Mouse (Mus musculus): ENCODE measurements around the gene Ccdc183. TPM values are rescaled to one million over a fixed set of nuclear protein-coding genes. Genes with fewer than 3 reads are reported as not detected.

The Ccdc183 gene
- polyA plus RNA-seq, 1 experiment from 2014 or later = 0.18 TPM

GRCm38 (mm10) chr2:25565741-25566140, 51.7 kb downstream of the Ccdc183 start:
- ATAC-seq (ENCODE audit: insufficient number of reproducible peaks, insufficient read depth, low FRiP score, low TSS enrichment, low read depth) = no peak

GRCm38 (mm10) chr2:25561946-25562345, 55.5 kb downstream of the Ccdc183 start:
- no peak overlapping the region for H3K9ac ChIP-seq (replicated peaks)
- no peak overlapping the region for H3K27ac ChIP-seq
- peaks cover 75% of the 10 kb centered on the region for H3K36me3 ChIP-seq
- ATAC-seq (ENCODE audit: insufficient number of reproducible peaks, insufficient read depth, low FRiP score, low TSS enrichment, low read depth) = no peak
- no peaks in the 10 kb centered on the region for H3K27me3 ChIP-seq
- no peak overlapping the region for H3K4me3 ChIP-seq (replicated peaks)
- H3K9me3 ChIP-seq = no peaks in the 10 kb centered on the region
- no peak overlapping the region for H3K4me2 ChIP-seq
- H3K4me1 ChIP-seq (replicated peaks) = peaks cover 14% of the 10 kb centered on the region
- 82% methylated on average over 9 of the region's 9 CpGs for WGBS

More at GRCm38 (mm10) chr2:25565741-25566140, 51.7 kb downstream of the Ccdc183 start:
- Histone ChIP-seq H3K4me2 (no peak overlapping the region), H3K9me3 (no peaks in the 10 kb centered on the region), H3K4me3 (replicated peaks) (no peak overlapping the region), H3K9ac (replicated peaks) (no peak overlapping the region), H3K4me1 (replicated peaks) (no peaks in the 10 kb centered on the region), H3K36me3 (peaks cover 100% of the 10 kb centered on the region), H3K27me3 (no peaks in the 10 kb centered on the region), H3K27ac (no peak overlapping the region)
- 86% methylated on average over 8 of the region's 8 CpGs for WGBS

- peaks cover 18% of the 10 kb centered on the region for H3K4me1 ChIP-seq (replicated peaks)
- no peaks in the 10 kb centered on the region for H3K9me3 ChIP-seq
- no peak overlapping the region for H3K27ac ChIP-seq
- no peak for ATAC-seq (ENCODE audit: insufficient number of reproducible peaks, insufficient read depth, low FRiP score, low TSS enrichment, low read depth)
- 83% methylated on average over 8 of the region's 8 CpGs for WGBS
- no peak overlapping the region for H3K4me2 ChIP-seq
- peaks cover 61% of the 10 kb centered on the region for H3K36me3 ChIP-seq
- no peak overlapping the region for H3K9ac ChIP-seq (replicated peaks)
- H3K4me3 ChIP-seq (replicated peaks) = no peak overlapping the region
- H3K27me3 ChIP-seq = no peaks in the 10 kb centered on the region
Observed at GRCm38 (mm10) chr2:25560551-25560950, 56.9 kb downstream of the Ccdc183 start.

GRCm38 (mm10) chr2:25558774-25559173, 58.7 kb downstream of the Ccdc183 start:
- 49% methylated on average over 6 of the region's 6 CpGs for WGBS
- Histone ChIP-seq H3K9ac (replicated peaks) (peak overlapping the region; percentile 91), H3K27ac (peak overlapping the region; percentile 79; the same call in 1 of the 2 replicates), H3K27me3 (no peaks in the 10 kb centered on the region), H3K4me1 (replicated peaks) (peaks cover 18% of the 10 kb centered on the region), H3K4me3 (replicated peaks) (peak overlapping the region; percentile 96), H3K36me3 (peaks cover 43% of the 10 kb centered on the region), H3K4me2 (peak overlapping the region; percentile 97), H3K9me3 (no peaks in the 10 kb centered on the region)
- ATAC-seq (ENCODE audit: insufficient number of reproducible peaks, insufficient read depth, low FRiP score, low TSS enrichment, low read depth) = no peak

Other genes with a start within 250 kb of the Ccdc183 start
- gene Sapcd2, start 245.4 kb downstream of the Ccdc183 start, polyA plus RNA-seq (2016; fragmentation: Nextera tagmentation; extraction: Ambion mirVana) = 63.4 and 69.0 TPM in 2 replicates
- gene Entpd2, start 221.8 kb downstream of the Ccdc183 start, polyA plus RNA-seq (2016; fragmentation: Nextera tagmentation; extraction: Ambion mirVana) = 0.15 and 0.31 TPM in 2 replicates
- 10.9 and 12.6 TPM in 2 replicates for gene Npdc1, start 218.3 kb downstream of the Ccdc183 start, polyA plus RNA-seq (2016; fragmentation: Nextera tagmentation; extraction: Ambion mirVana)
- not detected in 2 replicates for gene Fut7, start 194.4 kb downstream of the Ccdc183 start, polyA plus RNA-seq (2016; fragmentation: Nextera tagmentation; extraction: Ambion mirVana)
- gene Abca2, start 189.0 kb downstream of the Ccdc183 start, polyA plus RNA-seq (2016; fragmentation: Nextera tagmentation; extraction: Ambion mirVana) = 3.5 and 5.3 TPM in 2 replicates
- gene Clic3, start 160.8 kb downstream of the Ccdc183 start, polyA plus RNA-seq (2016; fragmentation: Nextera tagmentation; extraction: Ambion mirVana) = 0.68 and 1.0 TPM in 2 replicates
- 23.2 and 23.6 TPM in 2 replicates for gene Paxx, start 156.6 kb downstream of the Ccdc183 start, polyA plus RNA-seq (2016; fragmentation: Nextera tagmentation; extraction: Ambion mirVana)
- 0.35 and 0.50 TPM in 2 replicates for gene Ptgds, start 147.6 kb downstream of the Ccdc183 start, polyA plus RNA-seq (2016; fragmentation: Nextera tagmentation; extraction: Ambion mirVana)
- not detected in 2 replicates for gene Lcn12, start 123.8 kb downstream of the Ccdc183 start, polyA plus RNA-seq (2016; fragmentation: Nextera tagmentation; extraction: Ambion mirVana)
- 68.4 and 76.8 TPM in 2 replicates for gene Fbxw5, start 116.9 kb downstream of the Ccdc183 start, polyA plus RNA-seq (2016; fragmentation: Nextera tagmentation; extraction: Ambion mirVana)
- gene C8g, start 116.0 kb downstream of the Ccdc183 start, polyA plus RNA-seq (2016; fragmentation: Nextera tagmentation; extraction: Ambion mirVana) = 4.0 and 6.1 TPM in 2 replicates
- gene Traf2, start 70.7 kb downstream of the Ccdc183 start, polyA plus RNA-seq (2016; fragmentation: Nextera tagmentation; extraction: Ambion mirVana) = 36.9 and 39.2 TPM in 2 replicates
- gene Edf1, start 59.8 kb downstream of the Ccdc183 start, polyA plus RNA-seq (2016; fragmentation: Nextera tagmentation; extraction: Ambion mirVana) = 320 and 329 TPM in 2 replicates
- 2.3 and 3.0 TPM in 2 replicates for gene Mamdc4, start 42.8 kb downstream of the Ccdc183 start, polyA plus RNA-seq (2016; fragmentation: Nextera tagmentation; extraction: Ambion mirVana)
- 183 and 184 TPM in 2 replicates for gene Phpt1, start 42.5 kb downstream of the Ccdc183 start, polyA plus RNA-seq (2016; fragmentation: Nextera tagmentation; extraction: Ambion mirVana)
- 0.08 and 0.23 TPM in 2 replicates for gene Ajm1, start 35.9 kb downstream of the Ccdc183 start, polyA plus RNA-seq (2016; fragmentation: Nextera tagmentation; extraction: Ambion mirVana)
- gene Rabl6, start 9.2 kb downstream of the Ccdc183 start, polyA plus RNA-seq (2016; fragmentation: Nextera tagmentation; extraction: Ambion mirVana) = 81.3 and 83.0 TPM in 2 replicates
- 21.9 and 22.6 TPM in 2 replicates for gene Tmem141, start 4.3 kb upstream of the Ccdc183 start, polyA plus RNA-seq (2016; fragmentation: Nextera tagmentation; extraction: Ambion mirVana)
- gene Fcna, start 10.4 kb upstream of the Ccdc183 start, polyA plus RNA-seq (2016; fragmentation: Nextera tagmentation; extraction: Ambion mirVana) = 0.40 and 0.68 TPM in 2 replicates
- gene Lcn8, start 35.4 kb upstream of the Ccdc183 start, polyA plus RNA-seq (2016; fragmentation: Nextera tagmentation; extraction: Ambion mirVana) = 0.36 TPM in 1 of 2 replicates, not detected in the other
- gene Lcn5, start 40.3 kb upstream of the Ccdc183 start, polyA plus RNA-seq (2016; fragmentation: Nextera tagmentation; extraction: Ambion mirVana) = not detected in 2 replicates
- gene Lcn6, start 59.1 kb upstream of the Ccdc183 start, polyA plus RNA-seq (2016; fragmentation: Nextera tagmentation; extraction: Ambion mirVana) = not detected in 2 replicates
- not detected in 2 replicates for gene Lcn10, start 65.0 kb upstream of the Ccdc183 start, polyA plus RNA-seq (2016; fragmentation: Nextera tagmentation; extraction: Ambion mirVana)
- gene Obp2a, start 82.4 kb upstream of the Ccdc183 start, polyA plus RNA-seq (2016; fragmentation: Nextera tagmentation; extraction: Ambion mirVana) = not detected in 2 replicates
- gene Bmyc, start 89.1 kb upstream of the Ccdc183 start, polyA plus RNA-seq (2016; fragmentation: Nextera tagmentation; extraction: Ambion mirVana) = 91.2 and 91.3 TPM in 2 replicates
- not detected in 2 replicates for gene Obp2b, start 119.3 kb upstream of the Ccdc183 start, polyA plus RNA-seq (2016; fragmentation: Nextera tagmentation; extraction: Ambion mirVana)
- not detected in 2 replicates for gene Lcn3, start 147.9 kb upstream of the Ccdc183 start, polyA plus RNA-seq (2016; fragmentation: Nextera tagmentation; extraction: Ambion mirVana)
- gene Lcn11, start 159.3 kb upstream of the Ccdc183 start, polyA plus RNA-seq (2016; fragmentation: Nextera tagmentation; extraction: Ambion mirVana) = not detected in 2 replicates
- not detected in 2 replicates for gene Gm13539, start 164.6 kb upstream of the Ccdc183 start, polyA plus RNA-seq (2016; fragmentation: Nextera tagmentation; extraction: Ambion mirVana)
- gene Glt6d1, start 198.2 kb upstream of the Ccdc183 start, polyA plus RNA-seq (2016; fragmentation: Nextera tagmentation; extraction: Ambion mirVana) = not detected in 2 replicates
- gene Lcn9, start 205.5 kb upstream of the Ccdc183 start, polyA plus RNA-seq (2016; fragmentation: Nextera tagmentation; extraction: Ambion mirVana) = not detected in 2 replicates
- gene Sohlh1, start 229.6 kb upstream of the Ccdc183 start, polyA plus RNA-seq (2016; fragmentation: Nextera tagmentation; extraction: Ambion mirVana) = 0.16 TPM in 1 of 2 replicates, not detected in the other
- 0.34 and 0.49 TPM in 2 replicates for gene Kcnt1, start 246.1 kb upstream of the Ccdc183 start, polyA plus RNA-seq (2016; fragmentation: Nextera tagmentation; extraction: Ambion mirVana)

Measured in limb, embryonic 12.5 days (tissue).